Mouse (Mus musculus) heart, adult 2 months (tissue): ENCODE results near the gene B3gnt8.

ENCODE experiments used
- CTCF ChIP-seq: fragments of 200-600 bp; IDR thresholded peaks from 2 replicates; pipeline ENCODE4 v1.8.1; 2022; ENCODE audit warnings: antibody characterized with exemption, mild to moderate bottlenecking, moderate library complexity
- EP300 ChIP-seq: fragments of 200-500 bp; IDR thresholded peaks from 2 replicates; pipeline ENCODE4 v1.6.1; 2011; ENCODE audit warnings: low read depth, low read length, control low read depth; ENCODE audit not compliant: insufficient read depth

GRCm38 (mm10) chr7:25658657-25659472 is 32.4 kb downstream of the B3gnt8 start, which contains the start of the genes Bckdha and Exosc5:
- TF ChIP-seq CTCF (no peak), EP300 (peak; percentile 89)
